Mouse (Mus musculus) kidney, postnatal 0 days (tissue): ENCODE measurements around the gene Arhgef25. TPM values are rescaled to one million over a fixed set of nuclear protein-coding genes. Genes with fewer than 3 reads are reported as not detected.
A peak's percentile ranks its signal among the peaks of the same experiment; 100 is the strongest.

Experiments used
- ATAC-seq: fragments of 200-750 bp; cut with Nextera tagmentation; replicated peaks from 2 replicates; pipeline ENCODE4 v1.8.0; 2017; ENCODE audit warnings: low read depth, moderate number of reproducible peaks, moderate TSS enrichment, moderate library complexity; ENCODE audit not compliant: low FRiP score
- DNase-seq: peaks from one replicate; pipeline ENCODE4 v3.0.0-alpha.2; 2016; ENCODE audit warnings: low spot score
- H3K27ac ChIP-seq: fragments of 300-500 bp; sonication (generic); 2 replicates; pipeline ENCODE4 v1.5.1; 2014; ENCODE audit warnings: mild to moderate bottlenecking
- H3K27me3 ChIP-seq: fragments of 300-500 bp; sonication (generic); 2 replicates; pipeline ENCODE4 v1.6.1; 2014; ENCODE audit warnings: low read length, mixed read lengths; ENCODE audit not compliant: insufficient read depth
- H3K36me3 ChIP-seq: fragments of 300-500 bp; sonication (generic); 2 replicates; pipeline ENCODE4 v1.6.1; 2014; ENCODE audit warnings: low read length, mixed read lengths; ENCODE audit not compliant: insufficient read depth
- H3K4me1 ChIP-seq: fragments of 300-500 bp; sonication (generic); replicated peaks from 2 replicates; pipeline ENCODE4 v1.6.1; 2014; ENCODE audit warnings: antibody characterized with exemption, low read length, mixed read lengths; ENCODE audit not compliant: insufficient read depth
- H3K4me2 ChIP-seq: fragments of 300-500 bp; sonication (generic); 2 replicates; pipeline ENCODE4 v1.6.1; 2014; ENCODE audit warnings: mild to moderate bottlenecking, low read length, moderate library complexity, mixed read lengths
- H3K4me3 ChIP-seq: fragments of 300-500 bp; sonication (generic); replicated peaks from 2 replicates; pipeline ENCODE4 v1.5.1; 2014; ENCODE audit warnings: low read depth, low read length
- H3K9ac ChIP-seq: fragments of 300-500 bp; sonication (generic); 2 replicates; pipeline ENCODE4 v1.6.1; 2014; ENCODE audit warnings: low read depth, low read length
- H3K9me3 ChIP-seq: fragments of 300-500 bp; sonication (generic); replicated peaks from 2 replicates; pipeline ENCODE4 v1.6.1; 2016; ENCODE audit warnings: low read length, inconsistent platforms, mixed read lengths
- CTCF ChIP-seq: IDR thresholded peaks from 2 replicates; pipeline ENCODE4 v1.5.1; 2016; ENCODE audit warnings: antibody characterized with exemption, low read depth, mild to moderate bottlenecking, moderate library complexity
- WGBS: fragments of 180-500 bp; shearing (Covaris S2); extraction: QIAGEN DNeasy Blood & Tissue Kit; methylation state at CpG from one replicate; pipeline ENCODE4 v1.1.7; 2014; 5-methylcytosine and 5-hydroxymethylcytosine counted together
- polyA plus RNA-seq: library from polyadenylated mRNA; unstranded; fragments of >200 nt; fragmentation: Nextera tagmentation; extraction: Ambion mirVana; gene quantifications from 2 replicates; pipeline ENCODE4 v1.2.1, GENCODE M21; 2015

Arhgef25 gene
- polyA plus RNA-seq, 1 experiment from 2014 or later, result 29.0 TPM

GRCm38 (mm10) chr10:127174170-127174569 lies 15.7 kb downstream of the Arhgef25 start:
- no peak overlapping the region for H3K9ac ChIP-seq
- peaks cover 19% of the 10 kb centered on the region; the same call in 1 of the 2 replicates for H3K4me1 ChIP-seq
- no peak overlapping the region for H3K4me3 ChIP-seq
- H3K9me3 ChIP-seq, result no peaks in the 10 kb centered on the region
- WGBS, result 85% methylated on average over 7 of the region's 7 CpGs
- H3K27ac ChIP-seq, result no peak overlapping the region
- no peak overlapping the region for H3K4me2 ChIP-seq
- no peak for TF ChIP-seq CTCF
- no peak for ATAC-seq
- no peaks in the 10 kb centered on the region for H3K36me3 ChIP-seq
- no peak for DNase-seq
- peaks cover 5% of the 10 kb centered on the region for H3K27me3 ChIP-seq

GRCm38 (mm10) chr10:127173148-127174065 lies 16.5 kb downstream of the Arhgef25 start:
- 81% methylated on average over 16 of the region's 16 CpGs for WGBS
- ATAC-seq (no peak), DNase-seq (no peak)
- Histone ChIP-seq H3K4me3 (no peak overlapping the region), H3K27me3 (peaks cover 4% of the 10 kb centered on the region; the same call in 1 of the 2 replicates), H3K27ac (no peak overlapping the region), H3K4me1 (peaks cover 12% of the 10 kb centered on the region; the same call in 1 of the 2 replicates), H3K36me3 (no peaks in the 10 kb centered on the region), H3K4me2 (no peak overlapping the region), H3K9ac (no peak overlapping the region), H3K9me3 (no peaks in the 10 kb centered on the region)
- TF ChIP-seq CTCF, result no peak

GRCm38 (mm10) chr10:127171631-127172200 lies 18.2 kb downstream of the Arhgef25 start:
- no peaks in the 10 kb centered on the region for H3K27me3 ChIP-seq
- DNase-seq (no peak), ATAC-seq (no peak)
- no peak overlapping the region for H3K4me2 ChIP-seq
- H3K9me3 ChIP-seq, result no peaks in the 10 kb centered on the region
- no peak overlapping the region for H3K27ac ChIP-seq
- H3K4me1 ChIP-seq, result 0 out of 2 replicates have a peak, but pooled peaks cover 3% of the 10 kb centered on the region
- WGBS, result 86% methylated on average over 15 of the region's 15 CpGs
- H3K36me3 ChIP-seq, result no peaks in the 10 kb centered on the region
- TF ChIP-seq CTCF, result no peak
- H3K4me3 ChIP-seq, result no peak overlapping the region
- no peak overlapping the region for H3K9ac ChIP-seq

GRCm38 (mm10) chr10:127170837-127171272 lies 19.0 kb downstream of the Arhgef25 start:
- H3K9ac ChIP-seq, result no peak overlapping the region
- H3K27me3 ChIP-seq, result no peaks in the 10 kb centered on the region
- TF ChIP-seq CTCF, result peak; percentile 83
- DNase-seq, result peak; percentile 77
- H3K4me1 ChIP-seq, result peaks cover 3% of the 10 kb centered on the region; the same call in 1 of the 2 replicates
- H3K27ac ChIP-seq, result no peak overlapping the region
- peak overlapping the region; percentile 64 for H3K4me2 ChIP-seq
- WGBS, result under 1% methylated on average over 28 of the region's 29 CpGs
- no peaks in the 10 kb centered on the region for H3K9me3 ChIP-seq
- ATAC-seq, result peak; percentile 70
- peak overlapping the region; percentile 25 for H3K4me3 ChIP-seq
- H3K36me3 ChIP-seq, result no peaks in the 10 kb centered on the region

GRCm38 (mm10) chr10:127170002-127170401 lies 19.9 kb downstream of the Arhgef25 start:
- no peaks in the 10 kb centered on the region for H3K27me3 ChIP-seq
- H3K4me3 ChIP-seq, result peak overlapping the region; percentile 25
- ATAC-seq, result no peak
- H3K36me3 ChIP-seq, result no peaks in the 10 kb centered on the region
- DNase-seq, result no peak
- WGBS, result 6% methylated on average over 22 of the region's 22 CpGs
- no peak overlapping the region for H3K9ac ChIP-seq
- peak overlapping the region; percentile 64 for H3K4me2 ChIP-seq
- no peaks in the 10 kb centered on the region for H3K9me3 ChIP-seq
- TF ChIP-seq CTCF, result peak; percentile 48; the same call in 1 of the 2 replicates
- peaks cover 9% of the 10 kb centered on the region; the same call in 1 of the 2 replicates for H3K4me1 ChIP-seq
- no peak overlapping the region for H3K27ac ChIP-seq

- Histone ChIP-seq H3K27me3 (no peaks in the 10 kb centered on the region), H3K4me3 (no peak overlapping the region), H3K9me3 (no peaks in the 10 kb centered on the region), H3K9ac (no peak overlapping the region), H3K27ac (no peak overlapping the region), H3K4me1 (peaks cover 9% of the 10 kb centered on the region; the same call in 1 of the 2 replicates), H3K36me3 (no peaks in the 10 kb centered on the region), H3K4me2 (no peak overlapping the region)
- DNase-seq, result no peak
- TF ChIP-seq CTCF, result no peak
- no peak for ATAC-seq
- whole genome bisulfite sequencing, result 40% methylated on average over 10 of the region's 10 CpGs
Measured at GRCm38 (mm10) chr10:127167614-127168192, 22.2 kb downstream of the Arhgef25 start.
